Mouse (Mus musculus) heart, postnatal 0 days (tissue): Measurements from ENCODE around the gene Gpr139.

Experiments used
- CTCF ChIP-seq: IDR thresholded peaks from 2 replicates; pipeline ENCODE4 v1.5.1; 2016; ENCODE audit warnings: antibody characterized with exemption, control low read depth, low read depth
- EP300 ChIP-seq: IDR thresholded peaks from 2 replicates; pipeline ENCODE4 v1.6.1; 2016; ENCODE audit warnings: antibody characterized with exemption, low read depth

GRCm38 (mm10) chr7:119111771-119112170, 72.6 kb downstream of the Gpr139 start:
- TF ChIP-seq CTCF (no peak), EP300 (no peak)
